Mouse (Mus musculus): Measurements from ENCODE around the gene Tbl2. TPM values are rescaled to one million over a fixed set of nuclear protein-coding genes. Genes with fewer than 3 reads are reported as not detected.

The Tbl2 gene
- polyA plus RNA-seq, 1 experiment from 2014 or later, result 15.9 TPM

- Histone ChIP-seq H3K36me3 (no peaks in the 10 kb centered on the region), H3K27me3 (peaks cover 27% of the 10 kb centered on the region), H3K9me3 (no peaks in the 10 kb centered on the region)
Observed at GRCm38 (mm10) chr5:135120753-135121152, 28.7 kb upstream of the Tbl2 start.

GRCm38 (mm10) chr5:135126121-135126520, 23.3 kb upstream of the Tbl2 start:
- 56% methylated on average over 6 of the region's 6 CpGs for WGBS
- Histone ChIP-seq H3K36me3 (no peaks in the 10 kb centered on the region), H3K4me2 (no peak overlapping the region)

More at GRCm38 (mm10) chr5:135120753-135121152, 28.7 kb upstream of the Tbl2 start:
- no peak overlapping the region for H3K27ac ChIP-seq (replicated peaks)
- WGBS, result 70% methylated on average over 4 of the region's 4 CpGs
- H3K4me3 ChIP-seq, result no peak overlapping the region
- no peak overlapping the region for H3K9ac ChIP-seq
- no peaks in the 10 kb centered on the region for H3K4me1 ChIP-seq (replicated peaks)
- H3K4me2 ChIP-seq, result no peak overlapping the region
- no peak for ATAC-seq (ENCODE audit: low read depth)

GRCm38 (mm10) chr5:135127669-135128068, 21.8 kb upstream of the Tbl2 start:
- Histone ChIP-seq H3K4me1 (replicated peaks) (no peaks in the 10 kb centered on the region), H3K27ac (replicated peaks) (no peak overlapping the region), H3K9ac (no peak overlapping the region), H3K9me3 (no peaks in the 10 kb centered on the region), H3K27me3 (peaks cover 23% of the 10 kb centered on the region), H3K4me3 (no peak overlapping the region), H3K4me2 (no peak overlapping the region), H3K36me3 (no peaks in the 10 kb centered on the region)
- WGBS, result 68% methylated on average over 6 of the region's 6 CpGs
- no peak for ATAC-seq (ENCODE audit: low read depth)

More at GRCm38 (mm10) chr5:135126121-135126520, 23.3 kb upstream of the Tbl2 start:
- no peak overlapping the region for H3K27ac ChIP-seq (replicated peaks)
- H3K4me3 ChIP-seq, result no peak overlapping the region
- H3K9me3 ChIP-seq, result no peaks in the 10 kb centered on the region
- H3K4me1 ChIP-seq (replicated peaks), result no peaks in the 10 kb centered on the region
- ATAC-seq (ENCODE audit: low read depth), result no peak
- H3K9ac ChIP-seq, result no peak overlapping the region
- H3K27me3 ChIP-seq, result peaks cover 29% of the 10 kb centered on the region

DNA sequence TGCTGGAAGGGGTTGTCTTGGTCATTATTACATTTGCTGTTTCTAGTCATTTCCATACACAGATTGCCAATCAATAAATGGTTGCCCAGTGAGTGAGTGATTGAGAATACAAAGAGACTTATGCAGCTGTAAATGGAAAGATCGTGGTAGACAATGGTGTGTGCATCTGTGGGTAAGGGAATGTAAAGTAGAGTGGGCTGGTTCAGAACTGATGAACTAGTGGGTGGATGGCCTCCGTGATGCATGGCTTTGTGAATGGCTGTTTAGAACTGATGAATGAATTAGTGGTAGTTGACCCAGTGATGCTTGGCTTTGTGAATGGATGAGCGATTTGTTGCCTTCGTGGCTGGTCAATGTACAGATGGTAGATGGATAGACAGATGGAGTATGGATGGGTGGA, 19.7 kb upstream of the Tbl2 start:
- Histone ChIP-seq H3K36me3 (no peaks in the 10 kb centered on the region), H3K27me3 (peaks cover 36% of the 10 kb centered on the region), H3K4me2 (no peak overlapping the region), H3K27ac (replicated peaks) (no peak overlapping the region), H3K4me1 (replicated peaks) (peaks cover 8% of the 10 kb centered on the region; the same call in 1 of the 2 replicates), H3K4me3 (no peak overlapping the region), H3K9me3 (no peaks in the 10 kb centered on the region), H3K9ac (no peak overlapping the region)
- 77% methylated on average over 4 of the region's 4 CpGs for WGBS
- no peak for ATAC-seq (ENCODE audit: low read depth)

- Histone ChIP-seq H3K27me3 (peaks cover 45% of the 10 kb centered on the region), H3K4me1 (replicated peaks) (peaks cover 8% of the 10 kb centered on the region; the same call in 1 of the 2 replicates), H3K36me3 (no peaks in the 10 kb centered on the region), H3K4me2 (peak overlapping the region; percentile 43), H3K9me3 (no peaks in the 10 kb centered on the region), H3K27ac (replicated peaks) (no peak overlapping the region), H3K4me3 (peak overlapping the region; percentile 8; the same call in 1 of the 2 replicates), H3K9ac (peak overlapping the region; percentile 53; the same call in 1 of the 2 replicates)
- 6% methylated on average over 26 of the region's 26 CpGs for WGBS
- ATAC-seq (ENCODE audit: low read depth), result no peak
Observed at GRCm38 (mm10) chr5:135133736-135134405, 15.6 kb upstream of the Tbl2 start.

- Histone ChIP-seq H3K27me3 (peaks cover 45% of the 10 kb centered on the region), H3K27ac (replicated peaks) (no peak overlapping the region), H3K4me3 (0 out of 2 replicates have a peak overlapping the region, but pooled peaks have one; percentile 8), H3K4me2 (peak overlapping the region; percentile 43), H3K9ac (no peak overlapping the region), H3K36me3 (no peaks in the 10 kb centered on the region), H3K9me3 (no peaks in the 10 kb centered on the region), H3K4me1 (replicated peaks) (peaks cover 8% of the 10 kb centered on the region; the same call in 1 of the 2 replicates)
- no peak for ATAC-seq (ENCODE audit: low read depth)
- 2% methylated on average over 8 of the region's 8 CpGs for WGBS
Observed at GRCm38 (mm10) chr5:135134534-135134933, 14.9 kb upstream of the Tbl2 start.

DNA sequence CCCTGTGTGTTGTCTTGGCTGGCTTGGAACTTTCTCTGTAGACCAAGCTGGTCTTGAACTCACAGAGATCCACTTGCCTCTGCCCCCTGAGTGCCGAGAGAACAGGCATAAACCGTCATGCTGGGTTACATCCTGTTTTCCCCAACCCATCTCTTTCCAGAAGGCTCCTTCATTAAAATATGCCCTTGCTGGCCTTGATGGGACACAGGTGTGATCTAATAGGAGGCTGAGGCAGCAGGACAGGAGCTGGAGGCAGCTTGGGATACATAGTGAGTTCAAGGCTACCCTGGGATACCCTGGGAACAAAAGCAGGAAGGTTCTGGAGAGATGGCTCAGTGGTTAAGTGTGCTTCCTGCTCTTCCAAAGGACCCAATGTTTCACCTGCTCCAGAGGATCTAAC, 9.6 kb upstream of the Tbl2 start:
- H3K4me3 ChIP-seq, result no peak overlapping the region
- H3K4me1 ChIP-seq (replicated peaks), result no peaks in the 10 kb centered on the region
- no peaks in the 10 kb centered on the region for H3K9me3 ChIP-seq
- no peaks in the 10 kb centered on the region for H3K36me3 ChIP-seq
- no peak for ATAC-seq (ENCODE audit: low read depth)
- no peak overlapping the region for H3K27ac ChIP-seq (replicated peaks)
- WGBS, result 78% methylated on average over 2 of the region's 2 CpGs
- H3K27me3 ChIP-seq, result peaks cover 8% of the 10 kb centered on the region
- no peak overlapping the region for H3K4me2 ChIP-seq
- no peak overlapping the region for H3K9ac ChIP-seq

- ATAC-seq (ENCODE audit: low read depth), result no peak
- WGBS, result 61% methylated on average over 4 of the region's 4 CpGs
- Histone ChIP-seq H3K4me1 (replicated peaks) (peaks cover 9% of the 10 kb centered on the region), H3K4me3 (no peak overlapping the region), H3K36me3 (no peaks in the 10 kb centered on the region), H3K27ac (replicated peaks) (no peak overlapping the region), H3K4me2 (no peak overlapping the region), H3K27me3 (no peaks in the 10 kb centered on the region), H3K9me3 (no peaks in the 10 kb centered on the region), H3K9ac (no peak overlapping the region)
Observed at GRCm38 (mm10) chr5:135144469-135144868, 5.0 kb upstream of the Tbl2 start.

DNA sequence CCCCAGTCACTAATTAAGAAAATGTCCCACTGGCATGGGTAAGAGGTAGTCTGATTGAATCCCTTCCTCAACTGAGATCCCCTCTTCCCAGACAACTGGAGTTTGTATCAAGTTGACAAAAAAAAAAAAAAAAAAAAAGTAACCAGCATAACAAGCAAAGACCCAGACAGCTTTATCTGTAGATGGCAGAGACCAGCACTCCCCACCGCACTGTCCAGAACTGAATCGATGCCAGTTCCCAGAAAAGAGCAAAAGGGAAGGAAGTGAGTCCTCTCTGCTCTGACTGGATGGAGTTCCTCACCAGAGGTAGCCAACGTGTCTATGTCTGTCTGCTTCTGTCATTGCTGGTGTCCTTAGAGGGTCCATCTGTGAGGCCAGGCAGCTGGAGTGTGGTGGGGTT, 3.9 kb upstream of the Tbl2 start:
- no peak for ATAC-seq (ENCODE audit: low read depth)
- 84% methylated on average over 3 of the region's 3 CpGs for WGBS
- no peaks in the 10 kb centered on the region for H3K36me3 ChIP-seq
- H3K27me3 ChIP-seq, result no peaks in the 10 kb centered on the region
- H3K9ac ChIP-seq, result no peak overlapping the region
- H3K4me3 ChIP-seq, result no peak overlapping the region
- no peak overlapping the region for H3K27ac ChIP-seq (replicated peaks)
- peaks cover 17% of the 10 kb centered on the region for H3K4me1 ChIP-seq (replicated peaks)
- H3K9me3 ChIP-seq, result no peaks in the 10 kb centered on the region
- no peak overlapping the region for H3K4me2 ChIP-seq

- H3K4me1 ChIP-seq (replicated peaks), result peaks cover 17% of the 10 kb centered on the region
- H3K4me2 ChIP-seq, result no peak overlapping the region
- no peaks in the 10 kb centered on the region for H3K36me3 ChIP-seq
- H3K27ac ChIP-seq (replicated peaks), result no peak overlapping the region
- H3K9me3 ChIP-seq, result no peaks in the 10 kb centered on the region
- no peak overlapping the region for H3K9ac ChIP-seq
- H3K4me3 ChIP-seq, result no peak overlapping the region
- ATAC-seq (ENCODE audit: low read depth), result no peak
- no peaks in the 10 kb centered on the region for H3K27me3 ChIP-seq
Observed at GRCm38 (mm10) chr5:135145955-135146354, 3.5 kb upstream of the Tbl2 start.

- peaks cover 17% of the 10 kb centered on the region for H3K4me1 ChIP-seq (replicated peaks)
- peaks cover 9% of the 10 kb centered on the region; the same call in 1 of the 2 replicates for H3K36me3 ChIP-seq
- no peaks in the 10 kb centered on the region for H3K9me3 ChIP-seq
- H3K27me3 ChIP-seq, result no peaks in the 10 kb centered on the region
- H3K4me2 ChIP-seq, result peak overlapping the region; percentile 80
- peak overlapping the region; percentile 83 for H3K9ac ChIP-seq
- no peak for ATAC-seq (ENCODE audit: low read depth)
- peak overlapping the region; percentile 75 for H3K4me3 ChIP-seq
- H3K27ac ChIP-seq (replicated peaks), result peak overlapping the region; percentile 86
- under 1% methylated on average over 13 of the region's 13 CpGs for WGBS
Observed at GRCm38 (mm10) chr5:135148715-135149052, 773 bp upstream of the Tbl2 start.

DNA sequence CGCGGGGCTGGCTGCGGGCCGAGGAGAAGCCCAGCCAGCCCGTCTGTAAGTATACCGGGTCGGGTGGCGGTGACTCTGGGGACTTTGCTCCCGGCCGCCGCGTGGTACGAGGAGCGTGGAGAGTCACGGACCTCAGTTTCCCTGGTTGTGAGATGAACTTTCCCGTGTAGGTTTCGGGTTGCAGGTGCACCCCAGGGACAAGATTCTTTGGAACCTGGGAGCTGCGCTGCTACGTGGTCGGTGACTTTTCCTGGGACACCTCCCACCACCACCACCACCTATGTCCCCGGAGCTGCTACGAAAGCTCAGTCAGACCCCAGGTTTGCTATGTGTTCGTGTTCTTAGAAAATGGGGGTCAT, 342 bp downstream of the Tbl2 start:
- Histone ChIP-seq H3K9me3 (no peaks in the 10 kb centered on the region), H3K27ac (replicated peaks) (peak overlapping the region; percentile 86), H3K36me3 (peaks cover 18% of the 10 kb centered on the region), H3K27me3 (no peaks in the 10 kb centered on the region), H3K4me1 (replicated peaks) (peaks cover 17% of the 10 kb centered on the region), H3K4me3 (peak overlapping the region; percentile 75), H3K9ac (peak overlapping the region; percentile 83), H3K4me2 (peak overlapping the region; percentile 80)
- 0 out of 2 replicates have a peak, but pooled peaks have one; percentile 6 for ATAC-seq (ENCODE audit: low read depth)
- WGBS, result under 1% methylated on average over 23 of the region's 23 CpGs

DNA sequence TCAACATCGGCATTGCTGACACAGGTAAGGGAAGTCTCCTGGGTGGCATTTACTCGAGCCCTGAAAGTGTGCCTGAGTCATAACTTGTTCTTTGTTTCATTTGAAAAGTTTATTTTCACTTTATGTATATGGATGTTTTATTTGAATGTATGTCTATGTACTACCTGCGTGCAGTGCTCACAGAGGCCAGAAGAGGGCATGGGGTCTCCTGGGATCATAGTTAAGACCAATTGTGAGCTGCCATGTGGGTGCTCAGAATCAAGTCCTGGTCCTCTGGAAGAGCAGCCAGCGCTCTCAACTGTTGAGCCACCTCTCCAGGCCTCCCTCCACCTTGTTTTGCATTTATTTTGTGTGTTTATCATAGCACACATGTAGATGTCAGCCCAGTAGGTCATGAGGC, 7.0 kb downstream of the Tbl2 start:
- no peak overlapping the region for H3K9ac ChIP-seq
- 98% methylated on average over 4 of the region's 4 CpGs for WGBS
- H3K4me3 ChIP-seq, result no peak overlapping the region
- no peaks in the 10 kb centered on the region for H3K9me3 ChIP-seq
- no peak overlapping the region for H3K4me2 ChIP-seq
- peaks cover 83% of the 10 kb centered on the region for H3K36me3 ChIP-seq
- H3K27me3 ChIP-seq, result no peaks in the 10 kb centered on the region
- no peak overlapping the region for H3K27ac ChIP-seq (replicated peaks)
- H3K4me1 ChIP-seq (replicated peaks), result no peaks in the 10 kb centered on the region
- no peak for ATAC-seq (ENCODE audit: low read depth)
